Mouse (Mus musculus) heart, postnatal 0 days (tissue): ENCODE measurements around the gene Xiap.

Experiments used
- CTCF ChIP-seq: IDR thresholded peaks from 2 replicates; pipeline ENCODE4 v1.5.1; 2016; ENCODE audit warnings: antibody characterized with exemption, control low read depth, low read depth
- EP300 ChIP-seq: IDR thresholded peaks from 2 replicates; pipeline ENCODE4 v1.6.1; 2016; ENCODE audit warnings: antibody characterized with exemption, low read depth

DNA sequence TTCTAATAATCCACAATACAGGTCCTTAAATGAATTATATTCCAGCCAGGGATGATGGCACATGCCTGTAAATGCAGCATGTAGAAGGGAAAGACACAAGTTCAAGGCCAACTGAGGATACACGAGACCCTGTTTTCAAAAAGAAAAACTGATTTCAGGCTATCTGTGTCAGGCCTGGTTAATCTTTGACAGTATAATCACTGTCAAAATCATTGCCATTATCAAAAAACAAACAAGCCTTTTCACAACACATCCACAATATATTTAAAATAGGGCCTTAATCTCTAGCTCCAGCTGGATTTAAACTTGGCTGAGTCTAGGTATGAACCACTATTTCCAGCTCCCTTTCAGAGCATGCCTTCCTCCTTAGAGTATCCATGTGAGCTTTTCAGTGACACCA is 51.1 kb downstream of the Xiap start:
- TF ChIP-seq CTCF (no peak), EP300 (no peak)
